Mouse (Mus musculus) brain, embryonic 14.5 days (tissue): ENCODE results near the gene Atxn10.

Experiments
- CTCF ChIP-seq: fragments of 200-500 bp; IDR thresholded peaks from 2 replicates; pipeline ENCODE4 v1.5.1; 2012; ENCODE audit warnings: inconsistent platforms, mild to moderate bottlenecking, moderate library complexity, borderline replicate concordance; ENCODE audit not compliant: insufficient read depth, insufficient read length; ENCODE audit errors: extremely low read depth
- POLR2A ChIP-seq: fragments of 200-500 bp; IDR thresholded peaks from 2 replicates; pipeline ENCODE4 v1.6.1; 2012; ENCODE audit warnings: mild to moderate bottlenecking, inconsistent platforms, borderline replicate concordance; ENCODE audit not compliant: poor library complexity, insufficient read depth, insufficient read length, severe bottlenecking; ENCODE audit errors: extremely low read depth

GRCm38 (mm10) chr15:85409836-85410235, 73.8 kb downstream of the Atxn10 start:
- TF ChIP-seq CTCF (no peak), POLR2A (no peak)
